Mouse (Mus musculus) kidney, adult 9 months (tissue): ENCODE measurements around the gene Vti1a.

Source experiments
- DNase-seq: peaks from one replicate; pipeline ENCODE4 v3.0.0; 2022

The Vti1a gene

DNA sequence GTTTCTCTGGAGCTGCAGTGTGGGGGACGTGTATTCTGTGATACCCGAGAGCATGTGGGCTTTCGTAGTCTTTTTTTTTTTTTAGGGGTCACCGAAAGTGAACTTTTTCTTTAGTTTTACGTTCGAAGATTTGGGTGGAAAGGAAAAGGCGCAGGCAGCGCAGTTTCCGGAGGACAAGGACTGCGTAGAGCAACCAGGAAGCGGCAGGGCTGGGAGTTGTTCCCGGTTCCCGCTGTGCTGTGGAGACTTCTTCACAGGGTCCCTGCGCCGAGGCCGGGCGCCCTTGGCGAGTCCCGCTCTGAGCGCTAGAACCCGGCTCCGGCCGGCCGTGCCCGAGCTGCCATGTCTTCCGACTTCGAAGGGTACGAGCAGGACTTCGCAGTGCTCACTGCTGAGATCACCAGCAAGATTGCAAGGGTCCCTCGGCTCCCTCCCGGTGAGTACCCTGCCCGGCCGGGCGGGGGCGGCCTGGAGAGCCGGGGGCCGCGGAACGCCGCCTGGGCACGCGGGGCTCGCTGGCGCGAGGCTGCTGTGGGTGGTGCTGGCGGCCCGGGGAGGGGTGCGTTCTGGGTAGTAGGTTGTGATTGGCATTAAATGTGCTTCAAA, at the start of gene Vti1a:
TSS of gene Vti1a (plus strand) at position 187 of the 606 bp plus-strand sequence.
- peak; percentile 89 for DNase-seq

DNA sequence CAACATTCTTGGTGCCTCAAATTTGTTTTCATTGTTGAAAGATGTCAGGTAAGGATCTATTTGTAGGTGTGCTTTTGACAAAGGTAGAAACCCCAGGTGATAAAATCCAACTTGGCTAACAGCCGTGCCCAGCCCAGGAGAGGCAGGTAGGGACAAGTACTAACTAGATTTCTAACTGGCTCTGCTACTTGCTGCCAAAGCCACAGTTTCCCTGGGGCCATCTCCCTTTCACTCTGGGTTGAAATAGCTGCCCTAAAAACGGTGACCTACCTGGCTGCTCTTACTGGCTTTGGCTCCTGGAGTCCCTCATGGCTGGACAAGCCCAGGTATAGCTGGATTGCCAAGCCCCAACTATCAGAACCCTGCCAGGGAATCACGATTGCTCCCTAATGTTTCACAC, 49.3 kb upstream of the Vti1a start:
- peak; percentile 71 for DNase-seq

DNA sequence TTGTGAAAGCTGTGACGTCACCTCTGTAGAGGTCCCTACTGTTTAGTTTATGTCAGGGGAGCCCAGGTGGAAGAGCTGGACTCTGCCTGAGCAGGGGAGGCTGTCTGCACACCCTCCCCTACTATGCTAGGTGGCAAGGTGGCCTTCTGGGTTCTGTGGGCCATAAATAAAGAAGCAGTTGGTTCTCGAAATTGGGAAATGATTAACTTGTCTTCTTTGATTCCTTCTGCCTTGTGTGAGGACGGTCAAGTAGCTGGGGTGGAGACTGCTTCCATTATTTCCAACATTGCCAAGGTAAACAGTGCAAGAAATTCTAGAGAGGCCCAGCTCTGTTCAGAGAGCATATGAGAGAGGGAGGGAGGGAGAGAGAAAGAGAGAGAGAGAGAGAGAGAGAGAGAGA, 47.9 kb upstream of the Vti1a start:
- peak; percentile 48 for DNase-seq

DNA sequence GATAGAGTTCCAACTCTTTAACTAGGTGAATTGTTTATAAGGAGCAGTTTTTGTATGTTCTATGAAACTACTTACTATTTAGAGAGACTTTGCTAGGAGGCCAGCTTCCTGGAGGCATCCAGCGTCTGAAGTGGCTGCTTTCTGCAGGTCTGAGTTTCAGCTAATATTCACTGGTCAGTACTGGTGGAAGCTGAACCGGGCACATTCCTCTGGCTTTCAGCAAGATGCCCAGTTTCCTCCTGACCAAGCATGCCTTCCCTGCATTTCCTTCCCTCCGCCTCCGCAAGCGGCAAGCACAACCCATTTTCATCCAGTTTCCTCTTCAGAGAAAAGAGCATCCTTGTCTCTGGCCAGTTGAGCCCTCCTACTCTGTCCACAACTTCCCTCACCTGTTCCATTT, 47.0 kb upstream of the Vti1a start:
- DNase-seq: no peak

DNA sequence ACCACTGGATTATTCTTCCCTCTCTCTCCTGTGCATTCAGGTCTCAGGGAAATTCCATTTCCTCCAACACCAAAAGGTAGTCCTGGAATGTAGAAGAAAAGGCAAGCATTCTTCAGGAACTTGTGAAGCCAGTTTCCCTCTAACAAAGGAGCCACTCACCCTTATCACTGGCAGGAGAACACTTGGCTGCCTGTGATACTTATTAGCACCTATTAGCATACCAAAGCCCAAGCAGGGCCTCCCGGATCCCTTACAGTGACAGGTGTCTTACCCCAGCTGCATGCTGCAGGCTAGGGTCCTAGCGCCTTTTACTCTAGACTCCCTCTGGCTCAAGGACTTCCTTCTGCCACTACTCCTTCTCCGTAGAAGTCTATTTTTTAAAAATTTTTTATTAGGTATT, 44.6 kb upstream of the Vti1a start:
- DNase-seq: no peak

DNA sequence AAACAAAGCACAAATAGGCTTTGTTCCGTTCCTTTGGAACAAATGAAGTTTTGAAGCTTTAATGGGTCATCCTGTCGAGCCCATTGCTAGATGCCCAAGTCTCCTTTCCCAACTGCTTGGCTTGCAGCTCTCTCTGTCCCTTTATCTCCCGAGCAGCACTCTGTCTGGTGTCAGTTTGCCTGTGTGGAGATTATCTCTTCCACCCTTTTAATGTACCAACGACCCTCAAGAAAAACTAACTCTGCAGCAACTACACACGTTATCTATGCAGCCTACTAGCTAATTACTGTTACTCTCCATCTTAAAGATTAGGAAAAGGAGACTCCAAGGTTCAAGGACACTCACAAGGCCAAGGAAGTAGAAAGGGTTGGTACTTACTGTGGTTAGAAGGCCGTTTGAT, 42.8 kb upstream of the Vti1a start:
- no peak for DNase-seq

DNA sequence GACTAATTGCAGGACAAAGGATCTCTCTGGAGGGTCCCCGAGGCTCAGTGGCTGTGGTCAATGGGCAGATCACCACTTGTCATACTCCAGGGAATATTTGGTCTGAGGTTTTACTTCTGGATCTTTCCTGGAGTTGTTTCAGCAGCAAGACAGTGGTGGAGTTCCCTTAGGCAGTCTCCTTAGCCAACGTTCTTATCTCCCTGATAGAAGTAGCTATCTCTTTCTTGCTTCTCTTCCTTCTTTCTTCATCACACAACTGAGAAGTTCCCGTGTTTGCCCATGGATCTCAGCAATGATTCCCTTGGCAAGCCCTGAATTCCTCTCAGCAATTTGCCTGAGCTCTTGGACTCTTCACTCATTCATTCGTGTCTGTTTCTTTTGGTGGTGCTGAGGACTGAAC, 40.0 kb upstream of the Vti1a start:
- DNase-seq: no peak

DNA sequence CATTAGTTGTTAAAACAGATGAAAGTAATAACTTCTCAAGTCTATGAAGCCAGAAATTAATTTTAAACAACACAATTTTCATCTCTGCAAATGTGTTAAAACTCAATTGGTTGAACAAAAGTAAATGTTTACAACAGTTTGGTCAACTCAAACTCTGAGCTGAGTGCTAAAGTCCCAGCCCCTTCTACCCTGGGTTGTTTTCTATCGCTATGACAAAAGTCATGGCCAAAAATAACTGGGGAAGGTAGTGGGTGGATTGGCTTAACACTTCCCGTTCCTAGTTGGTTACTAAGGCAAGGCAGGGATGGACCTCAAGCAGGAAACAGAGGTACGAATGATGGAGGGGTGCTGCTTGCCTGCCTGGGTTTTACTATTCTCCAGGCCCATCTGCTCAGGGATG, 39.3 kb upstream of the Vti1a start:
- DNase-seq: no peak

DNA sequence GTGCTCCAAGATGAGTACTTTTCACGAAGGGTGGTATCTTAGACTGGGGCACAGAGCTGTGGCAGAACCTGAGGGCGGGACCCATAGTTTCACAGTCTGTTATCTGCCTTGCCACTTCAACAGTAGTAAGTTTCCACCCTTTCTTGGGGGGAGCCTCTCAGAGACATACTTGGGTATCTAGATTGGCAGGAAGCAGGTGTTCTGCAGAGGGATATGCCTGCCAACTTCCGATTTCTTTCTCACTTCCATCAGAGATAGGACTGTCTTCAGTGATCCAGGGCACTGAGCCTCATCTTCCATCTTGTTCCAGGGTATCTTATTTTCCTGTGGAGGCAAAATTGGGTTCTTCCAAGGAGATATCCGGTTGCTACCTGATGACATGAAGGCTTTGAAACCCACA, 32.0 kb upstream of the Vti1a start:
- no peak for DNase-seq

DNA sequence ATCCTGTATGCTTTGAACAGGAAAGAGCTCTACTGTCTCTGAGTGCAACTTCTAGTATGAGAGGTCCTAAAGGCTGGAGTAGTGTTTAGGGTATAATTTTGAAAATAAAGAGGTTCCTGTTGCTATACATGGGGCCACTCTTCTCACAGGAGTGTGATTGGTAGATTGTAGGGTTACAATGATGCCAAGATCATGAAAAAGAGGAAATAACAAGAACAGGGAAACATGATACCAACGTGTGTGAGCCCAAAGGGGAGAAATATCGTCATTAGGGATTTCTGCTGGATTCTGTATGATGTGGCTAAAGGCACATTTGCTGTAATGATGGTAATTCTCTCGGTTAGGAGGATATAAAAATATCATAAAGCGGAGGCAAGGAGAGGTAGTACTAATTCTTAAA, 30.1 kb upstream of the Vti1a start:
- no peak for DNase-seq

DNA sequence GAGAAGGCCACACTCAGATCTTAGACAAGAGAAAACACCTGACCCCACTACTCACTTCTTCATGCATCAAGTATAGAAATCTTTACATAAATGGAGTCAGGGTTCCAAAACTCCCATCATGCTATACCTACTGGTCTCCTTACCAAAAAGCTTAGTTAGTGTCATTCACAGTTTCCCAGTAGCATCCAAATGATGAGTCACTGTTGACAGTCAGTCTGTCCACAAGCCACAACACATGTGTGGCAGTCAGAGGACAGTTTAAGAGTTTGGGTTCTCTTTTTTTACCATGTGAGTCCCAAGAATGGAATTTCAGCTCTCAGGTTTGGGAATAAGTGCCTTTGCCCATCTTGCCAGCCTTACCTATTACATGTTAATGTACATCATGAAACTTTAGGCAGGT, 27.1 kb upstream of the Vti1a start:
- no peak for DNase-seq

DNA sequence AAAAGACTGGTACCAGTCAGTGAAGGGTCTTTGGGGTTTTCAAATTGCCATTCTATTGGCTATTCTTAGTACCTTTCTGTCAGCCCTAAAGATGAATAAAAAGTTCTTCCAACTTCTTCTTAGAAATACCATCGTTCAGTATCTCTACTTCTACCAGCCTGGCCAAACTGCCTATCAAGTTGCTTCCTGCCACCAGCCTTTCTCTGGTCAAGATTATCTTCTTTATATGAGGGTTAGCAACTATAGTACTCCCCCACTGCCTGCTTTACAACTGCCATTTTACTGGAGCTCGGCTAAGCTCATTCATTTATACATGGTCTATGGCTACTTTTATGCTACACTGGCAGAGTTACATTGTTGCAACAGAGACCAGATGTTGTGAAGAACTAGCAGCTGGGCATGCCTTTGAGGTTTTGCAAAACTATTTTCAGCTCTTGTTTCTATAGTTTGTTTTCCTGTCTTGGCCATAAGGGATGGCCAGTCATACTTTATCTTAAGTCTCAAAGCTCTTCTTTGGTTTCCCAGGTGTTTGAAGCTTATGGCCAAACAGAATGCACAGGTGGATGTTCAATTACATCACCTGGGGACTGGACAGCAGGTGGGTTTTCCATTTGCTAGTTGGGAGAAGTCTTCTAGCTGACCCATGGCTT, 25.3 kb upstream of the Vti1a start:
- no peak for DNase-seq

DNA sequence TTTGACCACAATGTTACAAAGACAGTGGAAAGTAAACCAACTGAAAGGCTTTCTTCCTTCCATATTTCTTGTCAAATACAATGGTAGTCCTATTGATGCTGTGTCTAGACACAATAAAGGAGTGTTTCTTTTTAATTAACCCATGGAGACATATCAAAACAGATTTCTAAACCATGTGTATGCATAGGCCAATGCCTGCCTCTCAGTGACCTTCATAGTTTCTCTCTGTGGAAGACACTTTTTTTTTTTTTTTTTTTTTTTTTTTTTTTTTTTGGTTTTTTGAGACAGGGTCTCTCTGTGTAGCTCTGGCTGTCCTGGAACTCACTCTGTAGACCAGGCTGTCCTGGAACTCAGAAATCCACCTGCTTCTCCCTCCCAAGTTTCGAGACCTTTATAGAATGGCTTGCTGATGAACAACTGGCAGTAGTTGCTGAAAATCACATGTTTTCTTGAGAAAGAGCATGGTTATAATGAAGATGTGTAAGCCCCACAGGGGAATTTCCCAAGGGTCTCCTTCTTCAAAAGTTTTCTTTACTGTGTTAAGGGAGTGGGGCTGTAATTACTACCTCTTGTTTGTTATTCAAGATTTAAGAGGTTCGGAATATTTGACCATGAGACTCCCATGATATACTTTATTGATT, 23.8 kb upstream of the Vti1a start:
- no peak for DNase-seq

DNA sequence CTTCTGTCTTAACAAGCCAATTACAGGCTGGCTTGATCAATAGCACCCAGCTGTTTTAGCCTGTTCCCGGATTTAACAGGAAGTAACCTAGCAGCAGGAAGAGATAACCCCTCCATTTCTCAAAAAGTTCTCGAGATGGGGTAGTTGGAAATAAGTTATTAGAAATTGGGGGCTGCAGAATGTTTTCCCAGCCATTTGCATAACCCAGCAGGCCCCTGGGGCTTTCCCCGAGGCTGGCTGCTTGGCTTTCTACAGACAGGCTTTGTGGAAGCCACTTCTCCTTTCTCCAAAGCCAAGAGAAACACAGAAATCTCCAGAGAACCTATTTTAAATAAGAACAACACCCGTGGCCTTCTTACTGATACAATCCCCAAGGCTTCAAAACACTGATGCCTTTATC, 22.9 kb upstream of the Vti1a start:
- DNase-seq: no peak

DNA sequence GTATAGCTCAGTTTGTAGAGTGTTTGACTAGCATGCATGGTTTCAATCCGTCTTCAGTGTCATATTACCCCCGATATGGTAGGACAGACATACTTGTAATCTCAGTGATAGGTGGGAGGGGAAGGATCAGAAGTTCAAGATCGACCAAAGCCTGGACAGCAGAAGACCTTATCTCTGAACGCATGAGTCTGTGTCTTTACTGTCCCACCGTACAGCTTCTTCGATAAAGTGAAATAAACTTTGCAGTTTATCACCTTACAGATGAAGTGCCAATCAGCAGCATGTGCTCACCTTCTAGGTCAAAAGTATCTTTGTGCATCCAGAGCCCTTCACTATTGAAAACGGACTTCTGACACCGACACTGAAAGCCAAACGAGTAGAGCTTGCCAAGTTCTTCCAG, 21.0 kb upstream of the Vti1a start:
- DNase-seq: no peak

DNA sequence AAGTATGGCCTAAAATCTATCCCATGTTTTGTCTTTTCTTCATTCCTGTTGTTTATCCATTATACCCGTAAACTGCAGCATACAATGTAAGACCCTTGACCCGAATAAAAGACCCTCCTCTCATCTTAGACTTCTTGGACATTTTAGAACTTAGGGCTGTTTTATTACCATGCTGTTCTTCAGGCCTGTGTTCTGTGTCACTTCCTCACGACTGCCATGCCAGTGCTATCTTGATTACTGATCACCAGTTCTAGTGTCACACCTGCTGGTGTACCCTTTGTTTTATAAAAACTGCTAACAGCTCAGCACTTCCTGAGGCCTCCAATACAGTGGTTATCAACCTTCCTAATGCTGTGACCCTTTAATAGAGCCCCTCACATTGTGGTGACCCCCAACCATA, 20.5 kb upstream of the Vti1a start:
- DNase-seq: no peak

DNA sequence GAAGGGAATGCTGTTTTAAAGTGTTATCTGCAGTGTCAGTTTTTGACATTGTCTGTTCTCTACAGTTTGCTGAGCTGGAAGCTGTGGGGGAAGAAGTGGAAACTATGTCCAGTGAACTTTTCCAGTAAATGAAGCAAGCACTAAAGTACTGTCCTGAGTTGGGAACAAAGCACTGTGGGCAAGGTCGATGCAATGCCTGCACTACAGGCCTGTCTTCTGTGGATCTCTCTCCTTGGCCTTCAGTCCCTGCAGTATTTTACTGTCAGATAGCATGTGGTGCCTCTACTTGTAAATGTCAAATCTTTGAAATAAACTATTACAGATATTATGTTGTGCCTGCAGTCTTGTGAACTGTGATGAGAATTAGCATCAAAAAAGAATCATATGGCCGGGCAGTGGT, 19.8 kb upstream of the Vti1a start:
- DNase-seq: no peak

DNA sequence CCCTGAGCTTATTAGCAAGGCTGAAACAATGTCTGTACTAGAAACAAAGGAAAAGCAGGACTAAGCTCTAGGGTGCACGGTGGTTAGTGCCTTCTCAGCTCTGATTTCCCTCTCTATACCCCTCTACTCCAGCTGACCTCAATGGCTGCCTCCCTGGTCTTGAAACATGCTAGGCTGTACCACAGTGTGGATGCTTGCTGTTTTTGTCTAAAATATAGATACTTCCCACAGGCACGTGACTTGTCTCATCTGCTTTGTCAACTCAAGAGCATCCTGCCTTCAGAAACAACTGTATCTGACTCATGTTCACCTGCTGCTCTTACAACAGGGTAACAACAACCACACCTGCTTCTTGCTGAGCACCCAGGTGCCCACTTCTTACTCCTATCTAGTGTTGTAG, 18.6 kb upstream of the Vti1a start:
- no peak for DNase-seq

DNA sequence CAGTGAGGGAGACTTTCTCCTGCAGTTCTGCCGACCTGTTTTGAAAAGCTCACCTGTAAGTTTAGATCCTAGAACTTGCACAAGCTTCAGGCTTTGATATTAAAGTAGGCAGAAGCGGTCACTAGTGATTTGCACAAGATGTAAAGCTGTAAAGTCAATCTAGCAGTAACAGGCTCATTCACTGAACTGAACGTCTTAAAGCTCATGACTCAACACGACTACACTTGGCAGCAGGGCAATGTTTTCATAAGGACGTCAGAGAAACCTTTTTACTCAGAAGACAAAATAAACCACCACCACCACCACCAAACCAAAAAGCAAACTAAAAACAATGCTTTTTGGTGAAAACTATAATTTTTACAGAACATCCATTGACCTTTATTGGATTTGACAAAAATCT, 18.1 kb upstream of the Vti1a start:
- no peak for DNase-seq

DNA sequence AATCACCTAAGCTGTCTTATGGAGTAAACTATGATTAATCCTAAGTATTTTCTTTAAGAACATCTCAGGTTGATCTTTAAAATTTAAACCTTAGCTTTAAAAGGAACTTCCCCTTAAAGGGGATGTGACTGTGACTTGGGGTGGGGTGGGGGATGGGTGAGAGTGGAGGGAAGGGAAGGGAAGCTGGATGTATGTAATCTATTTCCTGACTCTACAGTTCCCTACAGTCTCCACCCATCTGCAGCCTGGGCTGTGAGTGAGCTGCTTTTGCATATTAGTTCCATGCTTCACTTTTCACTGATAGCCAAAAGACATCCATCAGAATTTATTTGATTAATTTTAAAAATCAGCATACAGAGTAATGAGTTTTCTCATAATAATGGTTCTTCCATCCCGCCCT, 16.7 kb upstream of the Vti1a start:
- DNase-seq: no peak

DNA sequence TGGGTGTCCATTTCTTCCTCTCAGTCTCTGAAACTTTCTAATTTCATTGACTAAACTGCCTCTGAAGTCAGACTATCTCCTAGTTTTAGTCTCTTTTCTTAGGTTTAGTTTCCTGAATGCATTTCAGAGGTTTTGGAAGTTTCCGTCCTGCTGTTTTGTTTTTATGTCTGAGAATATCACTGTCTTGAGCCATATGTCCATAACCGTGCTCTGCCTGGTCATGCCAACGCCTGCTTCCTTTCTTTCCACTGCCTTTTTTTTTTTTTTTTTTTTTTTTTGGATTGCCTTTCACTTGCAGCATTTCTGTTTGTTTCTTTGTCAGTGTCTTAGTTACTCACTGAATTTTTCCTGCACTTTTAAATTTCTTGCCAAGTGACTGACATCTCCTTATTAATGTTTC, 15.6 kb upstream of the Vti1a start:
- DNase-seq: no peak

DNA sequence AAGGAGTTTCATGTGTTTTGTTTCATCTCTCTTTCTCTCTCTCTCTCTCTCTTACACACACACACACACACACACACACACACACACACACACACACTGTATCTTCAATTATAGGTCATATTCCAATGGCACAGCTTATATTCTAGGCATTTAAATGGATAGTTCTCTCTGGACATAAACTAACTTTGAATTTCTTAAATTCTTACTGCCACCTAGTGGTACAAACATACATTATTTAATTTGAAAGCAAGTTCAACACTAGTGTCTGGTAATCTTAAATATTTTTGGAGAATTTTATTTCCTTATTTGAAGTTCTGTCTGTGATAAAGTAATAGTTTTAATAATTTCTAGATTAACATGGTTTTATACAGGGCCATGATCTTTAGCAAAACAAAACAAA, 11.1 kb upstream of the Vti1a start:
- no peak for DNase-seq

DNA sequence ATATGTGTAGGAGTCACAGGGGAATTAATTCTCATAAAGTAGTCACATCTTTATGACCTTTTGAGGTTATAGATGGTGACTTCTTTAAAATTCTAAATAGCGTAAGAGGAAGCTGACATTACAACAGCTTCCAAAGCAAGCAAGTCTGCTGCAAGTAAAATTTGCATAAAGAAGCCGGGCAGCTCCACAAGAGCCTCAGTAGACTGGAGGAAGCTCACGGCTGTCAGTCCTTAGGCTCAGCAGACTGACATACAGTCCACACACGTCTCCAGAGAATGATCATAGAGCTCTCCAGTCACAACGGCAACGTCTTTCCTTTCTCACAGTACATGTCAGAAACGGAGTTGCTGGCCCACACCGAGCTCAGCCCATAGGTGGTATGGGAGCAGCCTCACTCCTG, 4.2 kb upstream of the Vti1a start:
- DNase-seq: no peak

DNA sequence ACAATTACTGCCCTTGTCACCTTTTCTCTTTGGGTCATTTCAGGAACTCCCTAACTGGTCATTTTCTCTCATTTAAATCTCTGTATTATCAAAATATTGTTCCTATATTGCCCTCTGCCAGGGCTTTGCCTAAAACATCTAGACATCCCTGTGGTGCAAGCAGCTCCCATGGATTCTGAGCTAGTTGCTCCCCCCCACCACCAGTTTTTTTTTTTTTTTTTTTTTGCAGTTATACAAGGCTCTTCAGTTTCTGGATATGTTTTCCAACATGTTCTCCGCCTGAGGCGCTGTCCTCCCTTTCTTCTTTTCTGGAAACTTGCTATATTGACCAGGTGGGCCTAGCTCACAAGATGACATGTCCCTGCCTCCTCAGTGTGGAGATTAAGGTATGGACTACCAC, 2.4 kb upstream of the Vti1a start:
- DNase-seq: no peak
